Mouse (Mus musculus): Measurements from ENCODE around the gene Nit1. TPM values are rescaled to one million over a fixed set of nuclear protein-coding genes. Genes with fewer than 3 reads are reported as not detected.

Gene Nit1
- 10 to 100 TPM; 43.3 to 47.9 TPM for total RNA-seq (2021)
- long read RNA-seq, experiment 1, transcript Nit1-202 (7 exons, 1,335 nt) = major isoform, 6 of 34 reads
- long read RNA-seq, experiment 1, partial matches to known transcripts = 6 of 34 reads
- long read RNA-seq, experiment 1, other reads (novel, unspliced or antisense) = 16 of 34 reads
- long read RNA-seq, experiment 2, transcript Nit1-202 (7 exons, 1,335 nt) = major isoform, 7 of 36 reads
- long read RNA-seq, experiment 2, partial matches to known transcripts = 6 of 36 reads
- long read RNA-seq, experiment 2, other reads (novel, unspliced or antisense) = 20 of 36 reads

- DNase-seq (ENCODE audit: low spot score in 2 of 2) = peak; percentile 92 to 93
Measured at GRCm38 (mm10) chr1:171345225-171346094, at the start of gene Nit1, which contains the start of gene Pfdn2. Nit1 (minus strand) TSS chr1:171345646. Pfdn2 (plus strand) TSS chr1:171345670.

GRCm38 (mm10) chr1:171390101-171390500, 44.7 kb upstream of the Nit1 start:
- no peak for DNase-seq (ENCODE audit: low spot score in 2 of 2)

- DNase-seq (ENCODE audit: low spot score in 2 of 2) = no peak
Measured at GRCm38 (mm10) chr1:171388376-171389102, 43.1 kb upstream of the Nit1 start, which contains the start of gene Arhgap30. Arhgap30 (plus strand) TSS chr1:171388954.

- no peak for DNase-seq (ENCODE audit: low spot score in 2 of 2)
Measured at GRCm38 (mm10) chr1:171387099-171387498, 41.7 kb upstream of the Nit1 start.

GRCm38 (mm10) chr1:171385171-171385570, 39.7 kb upstream of the Nit1 start:
- no peak for DNase-seq (ENCODE audit: low spot score in 2 of 2)

GRCm38 (mm10) chr1:171384361-171384760, 38.9 kb upstream of the Nit1 start:
- no peak for DNase-seq (ENCODE audit: low spot score in 2 of 2)

GRCm38 (mm10) chr1:171382096-171382620, 36.7 kb upstream of the Nit1 start:
- DNase-seq (ENCODE audit: low spot score in 2 of 2) = no peak

GRCm38 (mm10) chr1:171379935-171380599, 34.6 kb upstream of the Nit1 start:
- DNase-seq (ENCODE audit: low spot score in 2 of 2) = peak; percentile 73 to 81

- DNase-seq (ENCODE audit: low spot score in 2 of 2) = no peak
Measured at GRCm38 (mm10) chr1:171378298-171378697, 32.9 kb upstream of the Nit1 start.

- no peak for DNase-seq (ENCODE audit: low spot score in 2 of 2)
Measured at GRCm38 (mm10) chr1:171375646-171376097, 30.2 kb upstream of the Nit1 start.

- DNase-seq (ENCODE audit: low spot score in 2 of 2) = no peak
Measured at GRCm38 (mm10) chr1:171373946-171374345, 28.5 kb upstream of the Nit1 start.

- DNase-seq (ENCODE audit: low spot score in 2 of 2) = no peak
Measured at GRCm38 (mm10) chr1:171372880-171373279, 27.4 kb upstream of the Nit1 start.

- no peak for DNase-seq (ENCODE audit: low spot score in 2 of 2)
Measured at GRCm38 (mm10) chr1:171369845-171370556, 24.6 kb upstream of the Nit1 start, which contains the start of gene Nectin4. Nectin4 (plus strand) TSS chr1:171370099.

- no peak for DNase-seq (ENCODE audit: low spot score in 2 of 2)
Measured at GRCm38 (mm10) chr1:171365934-171366333, 20.5 kb upstream of the Nit1 start.

GRCm38 (mm10) chr1:171361106-171362103, 16.0 kb upstream of the Nit1 start:
- peak; percentile 69 to 79 for DNase-seq (ENCODE audit: low spot score in 2 of 2)

- peak; percentile 83 to 86 for DNase-seq (ENCODE audit: low spot score in 2 of 2)
Measured at GRCm38 (mm10) chr1:171360656-171361055, 15.2 kb upstream of the Nit1 start, which contains the start of gene Klhdc9. Klhdc9 (minus strand) TSS chr1:171360798.

- peak; percentile 26 to 39 for DNase-seq (ENCODE audit: low spot score in 2 of 2)
Measured at GRCm38 (mm10) chr1:171360253-171360652, 14.8 kb upstream of the Nit1 start.

GRCm38 (mm10) chr1:171358421-171358820, 13.0 kb upstream of the Nit1 start:
- no peak for DNase-seq (ENCODE audit: low spot score in 2 of 2)
